Mouse (Mus musculus): Measurements from ENCODE around the gene Igdcc3. TPM values are rescaled to one million over a fixed set of nuclear protein-coding genes. Genes with fewer than 3 reads are reported as not detected.
A peak's percentile ranks its signal among the peaks of the same experiment; 100 is the strongest.

Gene Igdcc3
- polyA plus RNA-seq, 1 experiment from 2014 or later = 0.88 TPM

DNA sequence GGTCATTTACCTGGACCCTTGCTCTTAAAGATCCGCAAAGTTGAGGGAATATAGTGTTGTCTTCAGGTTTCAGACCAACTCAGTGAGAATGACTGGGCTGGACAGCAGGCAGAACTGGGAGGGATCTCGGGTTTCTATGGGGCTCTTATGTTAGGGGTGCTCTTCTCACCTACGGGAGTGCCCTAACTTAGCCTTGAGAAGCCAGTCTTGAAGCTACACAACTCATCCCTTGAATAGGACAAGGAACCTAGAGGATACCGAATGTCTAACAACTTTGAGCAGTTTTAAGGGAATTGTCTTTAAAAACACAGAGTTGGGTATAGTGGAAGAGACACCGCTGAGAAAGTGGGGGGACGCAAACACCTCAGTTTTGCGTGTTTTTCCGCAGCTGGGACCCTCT is 498 bp upstream of the Igdcc3 start:
- Histone ChIP-seq H3K27ac (replicated peaks) (0 out of 2 replicates have a peak overlapping the region, but pooled peaks have one; percentile 64), H3K4me2 (peak overlapping the region; percentile 97), H3K9me3 (no peaks in the 10 kb centered on the region), H3K9ac (peak overlapping the region; percentile 85), H3K36me3 (peaks cover 3% of the 10 kb centered on the region), H3K4me1 (peaks cover 15% of the 10 kb centered on the region), H3K4me3 (peak overlapping the region; percentile 73), H3K27me3 (replicated peaks) (peaks cover 59% of the 10 kb centered on the region)
- WGBS = 3% methylated on average over 8 of the region's 8 CpGs
- ATAC-seq (ENCODE audit: extremely low read depth, insufficient number of reproducible peaks, low FRiP score, low TSS enrichment) = no peak

DNA sequence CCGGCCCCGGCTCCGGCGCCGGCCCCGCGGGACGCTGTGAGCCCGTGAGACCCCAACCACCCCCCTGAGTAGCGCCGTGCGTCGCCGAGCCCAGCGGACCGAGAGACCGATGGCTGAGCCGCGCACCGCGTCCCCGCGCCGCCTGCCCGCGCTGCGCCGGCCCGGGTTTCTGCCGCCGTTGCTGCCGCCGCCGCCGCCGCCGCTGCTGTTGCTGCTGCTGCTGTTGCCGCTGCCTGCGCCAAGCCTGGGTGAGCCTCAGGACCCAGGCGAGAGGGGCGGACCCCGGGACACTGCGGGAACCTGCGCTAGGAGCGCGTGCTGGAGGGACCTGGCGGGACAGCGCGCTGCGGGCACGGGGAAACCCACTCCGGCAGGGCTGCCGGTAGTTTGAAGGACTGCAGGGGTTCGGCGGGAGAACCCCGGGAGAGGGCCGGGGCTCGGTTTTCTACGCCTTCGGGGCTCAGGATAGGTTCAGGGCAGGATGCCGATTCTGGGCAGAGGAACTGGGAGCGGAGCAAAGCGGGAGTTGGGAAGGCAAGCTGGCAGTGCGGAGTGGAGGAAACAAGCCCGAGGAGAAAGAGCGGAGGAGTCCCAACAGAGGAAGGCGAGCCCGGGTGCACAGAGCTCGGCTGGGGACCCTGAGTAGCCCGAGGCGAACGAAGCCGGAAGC is 452 bp downstream of the Igdcc3 start:
- H3K4me3 ChIP-seq = peak overlapping the region; percentile 73
- under 1% methylated on average over 48 of the region's 73 CpGs for WGBS
- peak overlapping the region; percentile 85 for H3K9ac ChIP-seq
- H3K36me3 ChIP-seq = no peaks in the 10 kb centered on the region
- peaks cover 57% of the 10 kb centered on the region for H3K27me3 ChIP-seq (replicated peaks)
- peaks cover 15% of the 10 kb centered on the region for H3K4me1 ChIP-seq
- H3K27ac ChIP-seq (replicated peaks) = peak overlapping the region; percentile 64
- ATAC-seq (ENCODE audit: extremely low read depth, insufficient number of reproducible peaks, low FRiP score, low TSS enrichment) = peak; percentile 27; the same call in 1 of the 2 replicates
- H3K4me2 ChIP-seq = peak overlapping the region; percentile 97
- H3K9me3 ChIP-seq = no peaks in the 10 kb centered on the region

DNA sequence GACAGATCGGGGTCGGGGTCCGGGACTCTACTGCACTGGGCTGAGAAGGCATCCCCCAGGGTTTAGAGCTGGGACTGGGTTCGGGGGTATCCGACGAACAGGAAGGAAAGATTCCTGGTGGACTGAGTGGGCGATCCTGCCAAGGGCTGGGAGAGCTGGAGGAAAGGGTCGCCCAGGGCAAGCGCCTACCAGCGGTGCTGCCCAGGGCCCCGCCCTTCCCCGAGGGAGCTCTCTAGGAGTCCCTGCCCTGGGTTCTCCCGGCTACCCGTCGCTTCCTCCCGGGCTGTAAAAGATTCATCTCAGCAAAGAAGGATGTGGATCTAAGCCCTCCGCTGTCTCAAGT is 958 bp downstream of the Igdcc3 start:
- ATAC-seq (ENCODE audit: extremely low read depth, insufficient number of reproducible peaks, low FRiP score, low TSS enrichment) = peak; percentile 14; the same call in 1 of the 2 replicates
- Histone ChIP-seq H3K4me2 (peak overlapping the region; percentile 97), H3K9me3 (no peaks in the 10 kb centered on the region), H3K27me3 (replicated peaks) (peaks cover 57% of the 10 kb centered on the region), H3K4me3 (peak overlapping the region; percentile 73), H3K36me3 (no peaks in the 10 kb centered on the region), H3K9ac (peak overlapping the region; percentile 85), H3K4me1 (peaks cover 15% of the 10 kb centered on the region), H3K27ac (replicated peaks) (peak overlapping the region; percentile 64)
- WGBS = 1% methylated on average over 17 of the region's 17 CpGs

DNA sequence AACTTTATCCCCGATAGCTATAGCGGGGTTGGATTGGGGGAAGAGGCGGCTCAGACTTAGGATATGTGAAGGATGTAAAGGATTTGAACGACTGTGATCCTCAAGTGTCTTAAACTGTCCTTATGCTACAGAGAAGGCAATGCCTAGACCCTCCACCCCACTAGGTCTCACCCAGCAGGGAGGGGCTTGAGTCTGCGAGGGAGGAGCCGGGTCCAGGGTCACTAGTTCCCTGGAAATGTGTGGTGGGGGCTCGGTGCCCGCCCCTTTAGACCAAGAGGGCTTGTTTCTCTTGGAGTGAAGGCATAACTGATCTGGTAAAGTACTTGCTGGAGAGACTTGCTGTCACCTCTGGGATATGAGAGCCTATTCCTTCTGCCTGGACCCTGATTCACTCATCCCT is 1.4 kb downstream of the Igdcc3 start:
- Histone ChIP-seq H3K4me1 (peaks cover 15% of the 10 kb centered on the region), H3K4me2 (peak overlapping the region; percentile 97), H3K9me3 (no peaks in the 10 kb centered on the region), H3K36me3 (no peaks in the 10 kb centered on the region), H3K9ac (peak overlapping the region; percentile 85), H3K27me3 (replicated peaks) (peaks cover 57% of the 10 kb centered on the region), H3K4me3 (peak overlapping the region; percentile 73), H3K27ac (replicated peaks) (no peak overlapping the region)
- 2% methylated on average over 8 of the region's 8 CpGs for WGBS
- no peak for ATAC-seq (ENCODE audit: extremely low read depth, insufficient number of reproducible peaks, low FRiP score, low TSS enrichment)

DNA sequence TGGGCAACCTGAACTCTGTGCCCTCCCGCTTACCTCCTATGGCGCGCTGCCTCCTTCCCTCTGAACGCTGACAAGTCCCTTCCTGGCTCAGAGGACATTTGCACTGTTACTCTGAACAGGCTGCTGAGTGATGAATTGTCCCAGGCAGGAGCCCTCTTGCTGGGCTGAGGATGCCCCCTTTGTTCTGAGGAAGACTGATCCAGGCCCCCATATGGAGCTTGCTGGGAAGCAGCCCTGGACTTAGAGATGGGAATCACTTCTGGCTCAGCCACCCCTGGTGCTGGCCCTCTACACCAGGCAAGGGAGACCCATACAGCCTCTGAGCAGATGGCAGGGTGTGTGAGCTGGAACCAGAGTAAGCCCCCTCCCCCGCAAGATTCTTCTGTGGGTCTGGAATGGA is 5.0 kb downstream of the Igdcc3 start:
- Histone ChIP-seq H3K4me3 (no peak overlapping the region), H3K27ac (replicated peaks) (no peak overlapping the region), H3K9ac (no peak overlapping the region), H3K4me2 (no peak overlapping the region), H3K27me3 (replicated peaks) (peaks cover 26% of the 10 kb centered on the region), H3K4me1 (peaks cover 8% of the 10 kb centered on the region), H3K36me3 (no peaks in the 10 kb centered on the region), H3K9me3 (no peaks in the 10 kb centered on the region)
- WGBS = 65% methylated on average over 5 of the region's 5 CpGs
- no peak for ATAC-seq (ENCODE audit: extremely low read depth, insufficient number of reproducible peaks, low FRiP score, low TSS enrichment)

DNA sequence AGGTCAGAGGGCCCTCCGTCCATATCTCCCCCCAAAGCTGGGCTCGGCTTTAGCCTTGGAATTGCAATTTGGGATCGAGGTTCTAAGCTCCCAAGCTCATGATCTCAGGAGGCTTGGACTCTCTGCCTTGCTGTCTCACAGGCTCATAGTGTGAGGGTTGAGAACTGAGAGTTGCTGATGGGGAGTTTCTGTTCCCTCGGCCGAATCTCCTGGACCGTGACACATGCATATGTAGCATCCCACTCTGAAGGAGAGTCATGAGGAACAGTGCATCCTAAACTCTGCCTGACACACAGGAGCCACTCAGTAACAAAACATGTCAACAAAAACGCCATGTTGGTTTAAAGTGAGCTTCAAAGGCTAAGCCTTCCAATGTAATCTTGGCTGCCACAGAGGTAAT is 7.5 kb downstream of the Igdcc3 start:
- no peaks in the 10 kb centered on the region for H3K36me3 ChIP-seq

GRCm38 (mm10) chr9:65152711-65153330 is 11.8 kb downstream of the Igdcc3 start:
- Histone ChIP-seq H3K4me2 (no peak overlapping the region), H3K9ac (peak overlapping the region; percentile 44; the same call in 1 of the 2 replicates), H3K27me3 (replicated peaks) (0 out of 2 replicates have a peak, but pooled peaks cover 4% of the 10 kb centered on the region), H3K4me1 (peaks cover 38% of the 10 kb centered on the region), H3K4me3 (no peak overlapping the region), H3K36me3 (no peaks in the 10 kb centered on the region), H3K27ac (replicated peaks) (no peak overlapping the region), H3K9me3 (no peaks in the 10 kb centered on the region)
- no peak for ATAC-seq (ENCODE audit: extremely low read depth, insufficient number of reproducible peaks, low FRiP score, low TSS enrichment)
- WGBS = 70% methylated on average over 6 of the region's 6 CpGs

More for the DNA sequence above, 7.5 kb downstream of the Igdcc3 start:
- ATAC-seq (ENCODE audit: extremely low read depth, insufficient number of reproducible peaks, low FRiP score, low TSS enrichment) = no peak
- Histone ChIP-seq H3K4me1 (peaks cover 8% of the 10 kb centered on the region), H3K4me3 (no peak overlapping the region), H3K4me2 (no peak overlapping the region), H3K27me3 (replicated peaks) (peaks cover 13% of the 10 kb centered on the region), H3K27ac (replicated peaks) (no peak overlapping the region), H3K9me3 (no peaks in the 10 kb centered on the region), H3K9ac (no peak overlapping the region)
- WGBS = 61% methylated on average over 7 of the region's 7 CpGs

GRCm38 (mm10) chr9:65153331-65153711 is 12.3 kb downstream of the Igdcc3 start:
- H3K27ac ChIP-seq (replicated peaks) = 0 out of 2 replicates have a peak overlapping the region, but pooled peaks have one; percentile 15
- H3K9ac ChIP-seq = peak overlapping the region; percentile 44; the same call in 1 of the 2 replicates
- H3K4me2 ChIP-seq = no peak overlapping the region
- H3K4me1 ChIP-seq = peaks cover 41% of the 10 kb centered on the region
- ATAC-seq (ENCODE audit: extremely low read depth, insufficient number of reproducible peaks, low FRiP score, low TSS enrichment) = no peak
- no peak overlapping the region for H3K4me3 ChIP-seq
- no peaks in the 10 kb centered on the region for H3K36me3 ChIP-seq
- WGBS = 14% methylated on average over 5 of the region's 5 CpGs
- H3K9me3 ChIP-seq = no peaks in the 10 kb centered on the region
- 0 out of 2 replicates have a peak, but pooled peaks cover 4% of the 10 kb centered on the region for H3K27me3 ChIP-seq (replicated peaks)

- Histone ChIP-seq H3K36me3 (no peaks in the 10 kb centered on the region), H3K9me3 (no peaks in the 10 kb centered on the region), H3K4me2 (no peak overlapping the region), H3K4me3 (no peak overlapping the region), H3K4me1 (peaks cover 47% of the 10 kb centered on the region), H3K27ac (replicated peaks) (no peak overlapping the region), H3K27me3 (replicated peaks) (peaks cover 8% of the 10 kb centered on the region), H3K9ac (no peak overlapping the region)
- ATAC-seq (ENCODE audit: extremely low read depth, insufficient number of reproducible peaks, low FRiP score, low TSS enrichment) = no peak
- WGBS = 65% methylated on average over 9 of the region's 9 CpGs
Measured at GRCm38 (mm10) chr9:65154692-65155455, 13.9 kb downstream of the Igdcc3 start.

- H3K27me3 ChIP-seq (replicated peaks) = peaks cover 26% of the 10 kb centered on the region
- no peaks in the 10 kb centered on the region for H3K9me3 ChIP-seq
- H3K36me3 ChIP-seq = no peaks in the 10 kb centered on the region
- WGBS = 7% methylated on average over 8 of the region's 8 CpGs
- no peak for ATAC-seq (ENCODE audit: extremely low read depth, insufficient number of reproducible peaks, low FRiP score, low TSS enrichment)
- peak overlapping the region; percentile 47 for H3K4me2 ChIP-seq
- 0 out of 2 replicates have a peak overlapping the region, but pooled peaks have one; percentile 1 for H3K4me3 ChIP-seq
- H3K9ac ChIP-seq = peak overlapping the region; percentile 52
- peaks cover 47% of the 10 kb centered on the region for H3K4me1 ChIP-seq
- H3K27ac ChIP-seq (replicated peaks) = no peak overlapping the region
Measured at GRCm38 (mm10) chr9:65156604-65157003, 15.6 kb downstream of the Igdcc3 start.

- 14% methylated on average over 6 of the region's 6 CpGs for WGBS
- no peak overlapping the region for H3K4me3 ChIP-seq
- H3K9me3 ChIP-seq = no peaks in the 10 kb centered on the region
- peak overlapping the region; percentile 43; the same call in 1 of the 2 replicates for H3K27ac ChIP-seq (replicated peaks)
- peaks cover 36% of the 10 kb centered on the region for H3K27me3 ChIP-seq (replicated peaks)
- H3K4me1 ChIP-seq = peaks cover 51% of the 10 kb centered on the region
- H3K9ac ChIP-seq = no peak overlapping the region
- peak overlapping the region; percentile 10; the same call in 1 of the 2 replicates for H3K4me2 ChIP-seq
- ATAC-seq (ENCODE audit: extremely low read depth, insufficient number of reproducible peaks, low FRiP score, low TSS enrichment) = peak; percentile 44; the same call in 1 of the 2 replicates
- no peaks in the 10 kb centered on the region for H3K36me3 ChIP-seq
Measured at GRCm38 (mm10) chr9:65157631-65158030, 16.6 kb downstream of the Igdcc3 start.

Data from heart, embryonic 13.5 days (tissue).